Mouse (Mus musculus): ENCODE results near the gene Tmbim6.

DNA sequence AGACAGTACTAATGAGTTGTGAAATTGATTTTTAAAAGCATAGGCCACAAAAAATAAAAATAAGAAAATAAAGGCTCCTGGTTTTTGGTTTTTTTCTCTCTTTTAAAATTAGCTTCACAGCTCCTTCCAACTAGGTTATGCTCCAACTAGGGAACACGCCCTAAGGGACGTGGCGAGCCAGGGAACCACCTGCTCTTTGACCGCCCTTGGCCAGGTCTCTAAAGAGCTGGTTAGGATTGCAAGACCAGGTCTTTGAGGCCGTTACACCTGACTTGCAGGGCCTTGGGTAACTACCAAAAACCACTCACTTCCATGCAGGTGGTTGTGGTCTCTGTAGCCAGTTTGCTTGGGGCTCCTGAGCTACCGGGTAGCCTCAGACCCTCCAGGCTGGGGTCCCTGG is 707 bp upstream of the Tmbim6 start:
- no peak for TF ChIP-seq POLR2A (IDR thresholded peaks at IDR 0.05; ENCODE audit: low read depth, low read length)
- TF ChIP-seq CTCF (IDR thresholded peaks at IDR 0.05; ENCODE audit: extremely low read depth, insufficient read length, insufficient replicate concordance, low read depth, low read length) = no peak

Measured in small intestine, adult 2 months (tissue).